Mouse (Mus musculus): ENCODE results near the gene Appl2.

Gene Appl2

GRCm38 (mm10) chr10:83565449-83566441 is 82.8 kb downstream of the Appl2 start:
- no peak for DNase-seq (ENCODE audit: low read depth, low spot score)

GRCm38 (mm10) chr10:83563005-83563404 is 85.5 kb downstream of the Appl2 start:
- no peak for DNase-seq (ENCODE audit: low read depth, low spot score)
